Mouse (Mus musculus): ENCODE results near the gene Slc35a3. TPM values are rescaled to one million over a fixed set of nuclear protein-coding genes. Genes with fewer than 3 reads are reported as not detected.
"Not testable (repeated sequence)": the region's sequence is repeated elsewhere in the genome, so short reads cannot be mapped to it uniquely, and the experiment has no call there.

Slc35a3 gene
- polyA plus RNA-seq (2015; fragmentation: Nextera tagmentation; extraction: Ambion mirVana): 34.1 and 40.3 TPM in 2 replicates

- H3K9me3 ChIP-seq (replicated peaks; ENCODE audit: control insufficient read depth, low read length): no peaks in the 10 kb centered on the region
- peak within 1 kb of the TSS; percentile 94 for H3K9ac ChIP-seq (ENCODE audit: low read length)
- no peaks in the 10 kb centered on the region for H3K36me3 ChIP-seq (ENCODE audit: control insufficient read depth, insufficient read depth, low read length)
- peak within 1 kb of the TSS; percentile 80 for H3K4me3 ChIP-seq (replicated peaks; ENCODE audit: low read length)
- peak within 1 kb of the TSS; percentile 78 for H3K4me2 ChIP-seq (ENCODE audit: low read depth, low read length)
- peak within 1 kb of the TSS; percentile 92 for H3K27ac ChIP-seq (ENCODE audit: low read length)
- ATAC-seq (ENCODE audit: insufficient read depth, low FRiP score): no peak
- H3K27me3 ChIP-seq (ENCODE audit: control insufficient read depth, insufficient read depth, low read length): no peaks in the 10 kb centered on the region
- H3K4me1 ChIP-seq (ENCODE audit: control insufficient read depth, insufficient read depth, low read length): peaks cover 6% of the 10 kb centered on the region
- 4% methylated on average over 8 of the region's 8 CpGs for WGBS
These were observed at the start of gene Slc35a3 for GRCm38 (mm10) chr3:116712436-116712881. Gene Slc35a3, minus strand, starts transcription at chr3:116712831.

GRCm38 (mm10) chr3:116752818-116753217 lies 40.2 kb upstream of the Slc35a3 start:
- H3K9ac ChIP-seq (ENCODE audit: low read length): no peak overlapping the region
- H3K36me3 ChIP-seq (ENCODE audit: control insufficient read depth, insufficient read depth, low read length): peaks cover 6% of the 10 kb centered on the region
- H3K4me3 ChIP-seq (replicated peaks; ENCODE audit: low read length): no peak overlapping the region
- WGBS: 90% methylated on average over 8 of the region's 8 CpGs
- no peaks in the 10 kb centered on the region for H3K27me3 ChIP-seq (ENCODE audit: control insufficient read depth, insufficient read depth, low read length)
- H3K4me1 ChIP-seq (ENCODE audit: control insufficient read depth, insufficient read depth, low read length): no peaks in the 10 kb centered on the region
- no peak overlapping the region for H3K4me2 ChIP-seq (ENCODE audit: low read depth, low read length)
- no peak for ATAC-seq (ENCODE audit: insufficient read depth, low FRiP score)
- no peaks in the 10 kb centered on the region for H3K9me3 ChIP-seq (replicated peaks; ENCODE audit: control insufficient read depth, low read length)
- H3K27ac ChIP-seq (ENCODE audit: low read length): no peak overlapping the region

DNA sequence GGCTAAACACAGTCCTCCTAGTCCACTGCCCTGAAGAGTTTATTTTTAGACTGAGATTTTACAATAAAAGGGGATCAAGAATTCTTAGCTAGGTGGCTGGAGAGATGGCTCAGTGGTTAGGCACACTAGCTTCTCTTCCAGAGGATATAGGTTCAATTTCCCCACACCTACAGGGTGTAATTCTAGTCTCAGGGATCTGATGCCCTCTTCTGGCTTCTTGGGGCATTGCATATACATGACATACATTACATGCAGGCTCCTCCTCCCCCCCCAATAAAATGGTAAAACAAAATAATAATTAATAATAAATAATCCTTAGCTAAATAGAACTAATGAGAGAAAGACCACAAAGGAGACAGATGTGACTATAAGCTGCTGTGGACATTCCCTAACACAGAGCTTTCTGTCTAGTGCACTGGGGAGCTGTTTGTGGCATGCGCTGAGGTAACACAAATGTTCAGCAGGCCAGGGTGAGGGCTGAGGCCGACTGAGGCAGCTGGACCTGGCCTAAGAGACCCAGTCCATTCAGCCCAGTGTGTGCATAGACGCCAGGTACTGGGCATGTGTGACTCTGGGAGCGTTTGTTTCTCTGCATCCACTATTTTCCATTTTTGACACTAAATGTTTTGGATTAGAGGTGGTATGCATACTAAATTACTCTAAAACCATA lies 38.7 kb upstream of the Slc35a3 start:
- Histone ChIP-seq H3K9ac (ENCODE audit: low read length) (no peak overlapping the region), H3K36me3 (ENCODE audit: control insufficient read depth, insufficient read depth, low read length) (peaks cover 6% of the 10 kb centered on the region; the same call in 1 of the 2 replicates), H3K27ac (ENCODE audit: low read length) (no peak overlapping the region), H3K27me3 (ENCODE audit: control insufficient read depth, insufficient read depth, low read length) (no peaks in the 10 kb centered on the region), H3K9me3 (replicated peaks; ENCODE audit: control insufficient read depth, low read length) (no peaks in the 10 kb centered on the region), H3K4me1 (ENCODE audit: control insufficient read depth, insufficient read depth, low read length) (no peaks in the 10 kb centered on the region), H3K4me3 (replicated peaks; ENCODE audit: low read length) (no peak overlapping the region), H3K4me2 (ENCODE audit: low read depth, low read length) (no peak overlapping the region)
- ATAC-seq (ENCODE audit: insufficient read depth, low FRiP score): no peak
- 88% methylated on average over 4 of the region's 4 CpGs for WGBS

DNA sequence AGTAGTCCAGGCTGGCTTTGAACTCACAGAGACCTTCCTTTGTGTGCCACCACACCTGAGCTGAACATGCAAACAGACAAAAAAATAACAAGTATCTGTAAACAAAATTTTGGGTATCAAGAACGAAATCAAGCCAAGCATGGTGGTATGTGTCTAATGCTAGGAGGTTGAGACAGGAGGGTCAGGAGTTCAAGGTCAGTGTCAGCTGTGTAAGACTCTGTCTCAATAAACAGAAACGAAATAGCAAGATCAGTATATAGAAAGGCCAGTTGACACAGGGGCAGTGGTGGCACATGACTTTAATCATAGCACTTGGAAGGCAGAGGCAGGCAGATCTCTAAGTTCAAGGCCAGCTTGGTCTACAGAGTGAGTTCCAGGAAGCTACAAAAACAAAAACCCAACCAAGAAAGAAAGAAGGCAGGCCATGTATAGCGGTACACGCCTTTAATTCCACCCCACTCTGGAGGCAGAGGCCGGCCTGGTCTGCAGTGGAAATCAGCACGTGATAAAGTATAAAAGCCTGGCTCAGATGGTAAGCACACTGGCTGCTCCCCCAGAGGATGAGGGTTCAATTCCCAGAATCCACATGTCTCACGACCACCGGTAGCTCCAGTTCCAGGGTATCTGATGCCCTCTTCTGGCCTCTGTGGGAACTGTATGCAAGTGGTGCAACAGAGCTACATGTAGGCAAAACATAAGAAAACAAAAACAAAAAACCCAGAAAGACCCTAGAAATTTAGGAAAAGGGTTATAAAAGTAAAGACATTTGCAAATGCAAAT lies 36.0 kb upstream of the Slc35a3 start:
- Histone ChIP-seq H3K4me3 (replicated peaks; ENCODE audit: low read length) (no peak overlapping the region), H3K9me3 (replicated peaks; ENCODE audit: control insufficient read depth, low read length) (no peaks in the 10 kb centered on the region), H3K36me3 (ENCODE audit: control insufficient read depth, insufficient read depth, low read length) (peaks cover 6% of the 10 kb centered on the region; the same call in 1 of the 2 replicates), H3K4me2 (ENCODE audit: low read depth, low read length) (no peak overlapping the region), H3K4me1 (ENCODE audit: control insufficient read depth, insufficient read depth, low read length) (no peaks in the 10 kb centered on the region), H3K27ac (ENCODE audit: low read length) (no peak overlapping the region), H3K27me3 (ENCODE audit: control insufficient read depth, insufficient read depth, low read length) (no peaks in the 10 kb centered on the region), H3K9ac (ENCODE audit: low read length) (no peak overlapping the region)
- WGBS: 58% methylated on average over 8 of the region's 8 CpGs
- ATAC-seq (ENCODE audit: insufficient read depth, low FRiP score): no peak

DNA sequence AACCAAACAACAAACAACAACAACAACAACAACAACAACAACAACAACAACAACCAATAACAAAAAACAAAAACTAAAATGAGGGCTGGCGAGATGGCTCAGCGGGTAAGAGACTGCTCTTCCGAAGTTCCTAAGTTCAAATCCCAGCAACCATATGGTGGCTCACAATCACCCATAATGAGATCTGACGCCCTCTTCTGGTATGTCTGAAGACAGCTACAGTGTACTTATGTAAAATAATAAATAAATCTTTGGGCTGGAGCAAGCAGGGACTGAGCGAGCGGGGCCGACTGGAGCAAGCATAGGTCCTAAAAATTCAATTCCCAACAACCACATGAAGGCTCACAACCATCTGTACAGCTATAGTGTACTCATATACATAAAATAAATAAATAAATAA lies 35.0 kb upstream of the Slc35a3 start:
- not testable (repeated sequence) for H3K9ac ChIP-seq (ENCODE audit: low read length); H3K9me3 ChIP-seq (replicated peaks; ENCODE audit: control insufficient read depth, low read length); H3K4me1 ChIP-seq (ENCODE audit: control insufficient read depth, insufficient read depth, low read length); ATAC-seq (ENCODE audit: insufficient read depth, low FRiP score); H3K36me3 ChIP-seq (ENCODE audit: control insufficient read depth, insufficient read depth, low read length); H3K4me2 ChIP-seq (ENCODE audit: low read depth, low read length); H3K27me3 ChIP-seq (ENCODE audit: control insufficient read depth, insufficient read depth, low read length); H3K4me3 ChIP-seq (replicated peaks; ENCODE audit: low read length); H3K27ac ChIP-seq (ENCODE audit: low read length)
- WGBS: 88% methylated on average over 7 of the region's 7 CpGs

DNA sequence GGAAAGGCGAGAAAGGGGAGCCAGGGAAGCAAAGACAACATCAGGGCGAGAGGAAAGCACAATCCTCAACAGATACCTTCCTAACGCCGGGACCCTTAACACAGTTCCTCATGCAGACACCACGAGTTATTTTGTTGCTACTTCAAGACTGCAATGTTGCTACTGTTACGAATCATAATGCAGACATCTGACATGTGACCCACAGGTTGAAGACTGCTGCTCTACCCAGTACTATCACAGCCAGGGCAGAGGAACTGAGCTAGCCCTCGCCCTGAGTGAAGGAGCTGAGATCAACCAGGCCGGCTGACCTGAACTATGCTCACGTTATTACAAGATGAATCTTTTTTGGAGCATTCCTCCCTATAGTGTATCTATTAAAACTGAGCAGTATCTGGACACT lies 28.3 kb upstream of the Slc35a3 start:
- Histone ChIP-seq H3K4me1 (ENCODE audit: control insufficient read depth, insufficient read depth, low read length) (no peaks in the 10 kb centered on the region), H3K9ac (ENCODE audit: low read length) (no peak overlapping the region), H3K9me3 (replicated peaks; ENCODE audit: control insufficient read depth, low read length) (0 out of 2 replicates have a peak, but pooled peaks cover 4% of the 10 kb centered on the region), H3K4me3 (replicated peaks; ENCODE audit: low read length) (no peak overlapping the region), H3K27ac (ENCODE audit: low read length) (no peak overlapping the region), H3K27me3 (ENCODE audit: control insufficient read depth, insufficient read depth, low read length) (no peaks in the 10 kb centered on the region), H3K4me2 (ENCODE audit: low read depth, low read length) (no peak overlapping the region), H3K36me3 (ENCODE audit: control insufficient read depth, insufficient read depth, low read length) (peaks cover 8% of the 10 kb centered on the region; the same call in 1 of the 2 replicates)
- ATAC-seq (ENCODE audit: insufficient read depth, low FRiP score): no peak
- 72% methylated on average over 9 of the region's 9 CpGs for WGBS

GRCm38 (mm10) chr3:116740106-116740505 lies 27.5 kb upstream of the Slc35a3 start:
- no peak for ATAC-seq (ENCODE audit: insufficient read depth, low FRiP score)
- 32% methylated on average over 4 of the region's 5 CpGs for whole genome bisulfite sequencing
- Histone ChIP-seq H3K9ac (ENCODE audit: low read length) (no peak overlapping the region), H3K36me3 (ENCODE audit: control insufficient read depth, insufficient read depth, low read length) (peaks cover 8% of the 10 kb centered on the region; the same call in 1 of the 2 replicates), H3K27me3 (ENCODE audit: control insufficient read depth, insufficient read depth, low read length) (no peaks in the 10 kb centered on the region), H3K4me2 (ENCODE audit: low read depth, low read length) (no peak overlapping the region), H3K9me3 (replicated peaks; ENCODE audit: control insufficient read depth, low read length) (0 out of 2 replicates have a peak, but pooled peaks cover 4% of the 10 kb centered on the region), H3K27ac (ENCODE audit: low read length) (no peak overlapping the region), H3K4me3 (replicated peaks; ENCODE audit: low read length) (no peak overlapping the region), H3K4me1 (ENCODE audit: control insufficient read depth, insufficient read depth, low read length) (no peaks in the 10 kb centered on the region)

DNA sequence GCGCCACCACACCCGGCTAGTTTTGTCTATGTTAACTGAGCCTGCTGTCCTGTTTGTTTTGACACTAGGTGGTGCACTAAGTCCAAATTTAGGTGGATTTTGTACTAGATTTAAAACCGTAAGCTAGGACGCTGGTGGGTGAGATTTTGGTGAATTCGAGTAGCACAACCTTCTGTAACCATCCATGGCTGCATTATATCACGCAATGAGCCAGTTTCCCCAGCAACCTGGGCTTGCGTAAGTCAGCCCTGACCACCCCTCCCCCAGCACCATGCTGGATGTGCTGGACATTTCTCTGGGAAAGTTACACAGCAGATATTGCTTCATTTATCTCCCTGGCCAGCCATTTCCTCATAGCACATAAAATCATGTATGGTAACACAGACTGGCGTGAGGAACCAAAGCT lies 24.7 kb upstream of the Slc35a3 start:
- no peak overlapping the region for H3K4me3 ChIP-seq (replicated peaks; ENCODE audit: low read length)
- no peaks in the 10 kb centered on the region for H3K4me1 ChIP-seq (ENCODE audit: control insufficient read depth, insufficient read depth, low read length)
- WGBS: 73% methylated on average over 8 of the region's 8 CpGs
- no peak for ATAC-seq (ENCODE audit: insufficient read depth, low FRiP score)
- H3K27me3 ChIP-seq (ENCODE audit: control insufficient read depth, insufficient read depth, low read length): no peaks in the 10 kb centered on the region
- 0 out of 2 replicates have a peak, but pooled peaks cover 4% of the 10 kb centered on the region for H3K9me3 ChIP-seq (replicated peaks; ENCODE audit: control insufficient read depth, low read length)
- H3K27ac ChIP-seq (ENCODE audit: low read length): no peak overlapping the region
- 0 out of 2 replicates have a peak, but pooled peaks cover 2% of the 10 kb centered on the region for H3K36me3 ChIP-seq (ENCODE audit: control insufficient read depth, insufficient read depth, low read length)
- no peak overlapping the region for H3K9ac ChIP-seq (ENCODE audit: low read length)
- H3K4me2 ChIP-seq (ENCODE audit: low read depth, low read length): no peak overlapping the region
